Comparison of ENCODE assay signal across 9 mouse cellular contexts in the genomic region with DNA sequence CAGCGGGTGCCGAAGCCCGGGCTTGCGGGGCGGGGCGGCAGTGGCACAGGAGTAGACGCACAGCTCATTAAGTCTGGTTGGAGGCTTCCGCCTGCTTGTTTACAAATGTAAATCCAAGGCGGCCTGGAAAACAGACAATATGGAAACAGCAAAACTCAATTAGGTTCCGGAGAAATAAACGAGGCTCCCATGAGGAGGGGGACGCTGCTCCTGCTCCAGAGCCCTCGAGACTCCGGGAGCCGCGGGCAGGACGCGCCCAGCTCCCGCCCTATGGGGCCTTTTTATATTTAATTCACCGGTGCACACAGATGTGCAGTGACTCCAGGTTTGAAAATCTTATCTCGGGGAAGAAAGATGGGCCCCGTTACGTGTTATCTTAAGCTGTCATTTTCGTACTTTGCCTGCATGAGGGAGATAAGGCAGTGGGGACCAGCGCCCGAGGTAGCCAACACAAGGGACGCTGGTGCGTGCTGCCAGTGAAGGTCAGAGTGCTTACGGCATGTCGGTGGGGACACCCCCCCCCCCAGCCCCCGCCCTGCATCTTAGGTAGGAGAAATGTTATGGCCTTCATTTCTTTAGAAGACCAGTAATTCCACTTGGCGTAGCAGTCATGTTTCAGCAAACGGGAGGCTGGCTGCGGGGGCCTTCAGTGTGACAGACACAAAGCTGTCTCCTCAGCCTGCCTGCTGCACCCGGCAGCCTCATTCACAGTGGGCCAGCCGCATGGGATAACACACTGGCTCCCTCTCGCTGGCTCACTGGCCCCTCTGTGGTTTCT.
DNase-seq lines count a peak whose midpoint lies in the region; ATAC-seq and TF ChIP-seq lines count a peak whose summit lies in the region.
"Had no signal": no experiment of that assay in that cellular context is flagged by ENCODE, and none has a peak within 500 bp of the region (broad histone marks: within the 10 kb centered on the region; RNA-seq: fewer than 3 reads in every experiment).

No protein-coding gene starts in this region.

- H3K27ac ChIP-seq in heart, embryonic 12.5 days (ENCODE audit: poor library complexity, severe bottlenecking) = no peak overlapping the region
- H3K27ac ChIP-seq in ES-E14 (ENCODE audit: insufficient read depth, low read depth, low read length, poor library complexity, severe bottlenecking) = no peak overlapping the region
- no peak overlapping the region for H3K27ac ChIP-seq in forebrain, postnatal 0 days (ENCODE audit: low read depth, low read length)
- no peak overlapping the region for H3K27ac ChIP-seq in liver, embryonic 16.5 days (ENCODE audit: low read length)

- H3K36me3 ChIP-seq in heart, embryonic 12.5 days = peaks cover 3% of the 10 kb centered on the region; the same call in 1 of the 2 replicates
- H3K36me3 ChIP-seq in ES-E14 (ENCODE audit: control insufficient read depth, insufficient read depth, low read length, poor library complexity, severe bottlenecking) = no peaks in the 10 kb centered on the region
- no peaks in the 10 kb centered on the region for H3K36me3 ChIP-seq in forebrain, postnatal 0 days (ENCODE audit: insufficient read depth)
- no peaks in the 10 kb centered on the region for H3K36me3 ChIP-seq in liver, embryonic 16.5 days (ENCODE audit: control insufficient read depth, insufficient read depth)

- peak; percentile 19; the same call in 1 of the 2 replicates for ATAC-seq in heart, embryonic 12.5 days (ENCODE audit: insufficient number of reproducible peaks, low FRiP score)
- ATAC-seq in forebrain, postnatal 0 days = peak; percentile 67
- ATAC-seq in liver, embryonic 16.5 days (ENCODE audit: low read depth) = peak; percentile 81

- peaks cover 8% of the 10 kb centered on the region for H3K9me3 ChIP-seq in heart, embryonic 12.5 days (replicated peaks)
- no peaks in the 10 kb centered on the region for H3K9me3 ChIP-seq in ES-E14 (ENCODE audit: control insufficient read depth, insufficient read depth, low read depth, low read length)
- H3K9me3 ChIP-seq in forebrain, postnatal 0 days (ENCODE audit: low read length) = no peaks in the 10 kb centered on the region
- peaks cover 4% of the 10 kb centered on the region; the same call in 1 of the 2 replicates for H3K9me3 ChIP-seq in liver, embryonic 16.5 days (replicated peaks; ENCODE audit: control insufficient read depth, low read length)

- DNase-seq in heart, adult 9 months (ENCODE audit: low spot score in 2 of 2) = no peak
- no peak for DNase-seq in ES-E14 (ENCODE audit: low read depth, low spot score)
- peak; percentile 47 for DNase-seq in forebrain, postnatal 0 days
- no peak for DNase-seq in thymus, postnatal 10 days (ENCODE audit: low spot score in 2 of 2)
- no peak for DNase-seq in spleen, postnatal 4 days (ENCODE audit: low spot score in 2 of 2)
- no peak for DNase-seq in spleen, postnatal 10 days (ENCODE audit: low spot score in 2 of 2)
- DNase-seq: thymus, postnatal 4 days had no signal

- peak overlapping the region; percentile 48 for H3K4me2 ChIP-seq in heart, embryonic 12.5 days
- peak overlapping the region; percentile 33 for H3K4me2 ChIP-seq in forebrain, postnatal 0 days (ENCODE audit: low read depth)
- peak overlapping the region; percentile 12; the same call in 1 of the 2 replicates for H3K4me2 ChIP-seq in liver, embryonic 16.5 days (ENCODE audit: low read depth, low read length)

- WGBS in heart, embryonic 12.5 days = 32% methylated on average over 37 of the region's 37 CpGs
- 29% methylated on average over 37 of the region's 37 CpGs for WGBS in forebrain, postnatal 0 days
- WGBS in liver, embryonic 16.5 days (ENCODE audit: insufficient replicate concordance) = 38% methylated on average over 37 of the region's 37 CpGs

- peaks cover 10% of the 10 kb centered on the region for H3K4me1 ChIP-seq in heart, embryonic 12.5 days (replicated peaks)
- peaks cover 0 to 5% of the 10 kb centered on the region in 2 experiments; a peak in 1 of 4 replicates for H3K4me1 ChIP-seq in ES-E14 (ENCODE audit: control insufficient read depth in 2 of 2, insufficient read depth in 2 of 2, low read length in 2 of 2, poor library complexity in 1 of 2)
- H3K4me1 ChIP-seq in forebrain, postnatal 0 days (ENCODE audit: insufficient read depth) = no peaks in the 10 kb centered on the region
- no peaks in the 10 kb centered on the region for H3K4me1 ChIP-seq in liver, embryonic 16.5 days (ENCODE audit: control insufficient read depth, low read depth, low read length)

- no peak overlapping the region for H3K4me3 ChIP-seq in heart, embryonic 12.5 days
- peak overlapping the region; percentile 25 to 30; a peak in 2 of 4 replicates for H3K4me3 ChIP-seq in ES-E14 (ENCODE audit: insufficient read depth in 1 of 2, low read depth in 1 of 2, low read length in 2 of 2, poor library complexity in 1 of 2, severe bottlenecking in 1 of 2)
- H3K4me3 ChIP-seq in forebrain, postnatal 0 days (ENCODE audit: low read depth, low read length) = no peak overlapping the region
- 0 out of 2 replicates have a peak overlapping the region, but pooled peaks have one; percentile 9 for H3K4me3 ChIP-seq in liver, embryonic 16.5 days (ENCODE audit: low read depth, low read length)

- H3K27me3 ChIP-seq in heart, embryonic 12.5 days (replicated peaks) = peaks cover 12% of the 10 kb centered on the region
- no peaks in the 10 kb centered on the region for H3K27me3 ChIP-seq in forebrain, postnatal 0 days (ENCODE audit: insufficient read depth, low read length)
- H3K27me3 ChIP-seq in liver, embryonic 16.5 days (ENCODE audit: control insufficient read depth, insufficient read depth, low read depth, low read length) = no peaks in the 10 kb centered on the region

- H3K9ac ChIP-seq in heart, embryonic 12.5 days = no peak overlapping the region
- no peak overlapping the region; the same call in 1 of the 2 replicates for H3K9ac ChIP-seq in ES-E14 (ENCODE audit: insufficient read depth, low read depth, low read length, poor library complexity, severe bottlenecking)
- no peak overlapping the region for H3K9ac ChIP-seq in forebrain, postnatal 0 days
- H3K9ac ChIP-seq in liver, embryonic 16.5 days (ENCODE audit: low read depth, low read length) = no peak overlapping the region

- no peak for TF ChIP-seq CTCF in forebrain, postnatal 0 days (IDR thresholded peaks at IDR 0.05; ENCODE audit: low read depth)

- in situ Hi-C loops in ES-E14 (cut with MboI; ENCODE audit: low sequenced_read_pairs in 2 of 2, unreplicated experiment in 2 of 2) = no loop called here

TF ChIP-seq in ES-E14, 5 proteins besides CTCF, POLR2A, EP300 and RAD21:
- TF ChIP-seq HCFC1 (IDR thresholded peaks at IDR 0.05; ENCODE audit: borderline replicate concordance, insufficient read depth, low read length) (no peak), ZNF384 (IDR thresholded peaks at IDR 0.05; ENCODE audit: low read depth, low read length) (no peak), CHD2 (IDR thresholded peaks at IDR 0.05; ENCODE audit: low read depth, low read length) (no peak), ZC3H11A (IDR thresholded peaks at IDR 0.05; ENCODE audit: borderline replicate concordance, low read depth, low read length) (no peak), MAFK (IDR thresholded peaks at IDR 0.05; ENCODE audit: insufficient read depth, low read depth, low read length) (no peak)

Comparison
In these comparisons a context has a peak if more than half of its experiments do, and no peak if none do; other contexts are left out.
1. ATAC-seq: peak in every context shown above with its lines; median percentile 81 in liver, embryonic 16.5 days; 67 in forebrain, postnatal 0 days; 19 in heart, embryonic 12.5 days.
2. H3K4me3 ChIP-seq: peak in ES-E14 (2 of 2) and liver, embryonic 16.5 days (single experiment); none in heart, embryonic 12.5 days (single experiment) and forebrain, postnatal 0 days (single experiment).
3. Peak in every context shown above with its lines, with median percentiles within 50 percentile points of each other: H3K4me2 ChIP-seq.